25 mouse cellular contexts compared by ENCODE assay signal in the genomic region with DNA sequence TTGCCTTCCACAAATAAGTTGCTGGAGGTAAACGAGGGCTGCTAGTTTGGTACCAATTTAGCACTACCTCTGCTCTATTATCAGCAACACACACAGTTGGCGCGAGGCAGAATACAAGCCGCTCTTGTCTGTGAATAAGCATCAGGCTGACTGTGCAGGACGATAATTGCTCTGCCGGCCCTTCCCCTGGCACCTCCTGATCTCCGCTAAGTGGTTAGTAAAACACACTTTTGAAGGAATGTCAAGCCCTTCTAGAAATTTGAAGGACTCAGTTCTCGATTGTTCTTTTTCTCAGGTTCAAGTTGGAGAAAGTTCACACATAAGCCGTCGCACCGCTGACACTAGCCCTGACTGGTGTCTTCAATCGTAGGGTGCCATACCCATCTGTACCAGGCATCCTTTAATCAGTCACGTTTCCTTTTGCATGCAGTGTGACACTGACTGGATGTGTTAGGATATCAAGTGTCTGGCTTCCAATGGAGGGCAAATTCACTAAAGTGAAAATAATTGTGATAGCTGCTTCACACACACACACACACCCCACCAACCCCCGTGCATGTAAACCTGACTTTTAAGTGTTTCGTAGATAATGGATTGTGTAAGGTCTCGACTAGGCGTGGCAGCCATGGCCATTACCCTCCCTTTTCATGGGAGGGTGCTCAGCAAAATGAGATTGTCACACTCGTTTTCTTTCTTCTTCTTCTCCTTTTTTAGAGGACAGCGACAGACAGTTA.
DNase-seq lines count a peak whose midpoint lies in the region; ATAC-seq and TF ChIP-seq lines count a peak whose summit lies in the region.
"Had no signal": no experiment of that assay in that cellular context is flagged by ENCODE, and none has a peak within 500 bp of the region (broad histone marks: within the 10 kb centered on the region; RNA-seq: fewer than 3 reads in every experiment).

No protein-coding gene starts in this region.

- TF ChIP-seq CTCF in heart, adult 2 months (IDR thresholded peaks at IDR 0.05) = no peak
- TF ChIP-seq CTCF in G1E (IDR thresholded peaks at IDR 0.05; ENCODE audit: low read depth, low read length) = no peak
- TF ChIP-seq CTCF in lung, adult 2 months (IDR thresholded peaks at IDR 0.05; ENCODE audit: insufficient read depth, low read length) = no peak

- H3K4me3 ChIP-seq in heart, embryonic 13.5 days = no peak overlapping the region
- H3K4me3 ChIP-seq in heart, adult 2 months = no peak overlapping the region
- peak overlapping the region; percentile 5; the same call in 1 of the 2 replicates for H3K4me3 ChIP-seq in G1E (ENCODE audit: low read depth, low read length)
- H3K4me3 ChIP-seq in liver, embryonic 15.5 days (replicated peaks) = no peak overlapping the region
- H3K4me3 ChIP-seq in lung, adult 2 months (replicated peaks; ENCODE audit: extremely low read depth, low read depth, low read length) = no peak overlapping the region
- H3K4me3 ChIP-seq: embryonic facial prominence, embryonic 13.5 days; erythroblast, embryonic 14.5 days; forebrain, embryonic 15.5 days; heart, embryonic 15.5 days; hindbrain, embryonic 13.5 days; limb, embryonic 10.5 days; midbrain, embryonic 12.5 days; neural tube, embryonic 12.5 days; stomach, embryonic 15.5 days had no signal

- no peak overlapping the region for H3K9ac ChIP-seq in heart, embryonic 13.5 days
- no peak overlapping the region for H3K9ac ChIP-seq in heart, adult 2 months (ENCODE audit: low read depth, low read length)
- no peak overlapping the region for H3K9ac ChIP-seq in liver, embryonic 15.5 days
- H3K9ac ChIP-seq: embryonic facial prominence, embryonic 13.5 days; forebrain, embryonic 15.5 days; heart, embryonic 15.5 days; hindbrain, embryonic 13.5 days; midbrain, embryonic 12.5 days; neural tube, embryonic 12.5 days; stomach, embryonic 15.5 days had no signal

- ATAC-seq in heart, embryonic 13.5 days (ENCODE audit: extremely low read depth, insufficient number of reproducible peaks, low FRiP score, low TSS enrichment) = no peak
- no peak for ATAC-seq in G1E (ENCODE audit: extremely low read depth, insufficient number of reproducible peaks, low FRiP score, poor library complexity, severe bottlenecking)
- peak; percentile 65 for ATAC-seq in liver, embryonic 15.5 days (ENCODE audit: insufficient read depth)
- no peak for ATAC-seq in frontal cortex, adult (ENCODE audit: low TSS enrichment)
- ATAC-seq: forebrain, embryonic 15.5 days had no signal

- intact Hi-C loops in heart, adult 2 months (cut with DNase I) = no loop called here

- H3K79me2 ChIP-seq in heart, adult 2 months (replicated peaks; ENCODE audit: control insufficient read depth, insufficient read depth, low read length) = no peaks in the 10 kb centered on the region

- no peaks in the 10 kb centered on the region for H3K27me3 ChIP-seq in heart, embryonic 13.5 days (replicated peaks)
- no peaks in the 10 kb centered on the region for H3K27me3 ChIP-seq in heart, adult 2 months (ENCODE audit: control insufficient read depth, insufficient read depth, low read length)
- no peaks in the 10 kb centered on the region; the same call in 1 of the 2 replicates for H3K27me3 ChIP-seq in G1E (ENCODE audit: insufficient read depth, low read length)
- H3K27me3 ChIP-seq in liver, embryonic 15.5 days = no peaks in the 10 kb centered on the region
- H3K27me3 ChIP-seq: heart, embryonic 15.5 days; neural tube, embryonic 12.5 days; stomach, embryonic 15.5 days had no signal

- H3K27ac ChIP-seq in heart, embryonic 13.5 days (replicated peaks) = no peak overlapping the region
- no peak overlapping the region for H3K27ac ChIP-seq in heart, adult 2 months
- H3K27ac ChIP-seq in liver, embryonic 15.5 days (replicated peaks) = no peak overlapping the region
- H3K27ac ChIP-seq: embryonic facial prominence, embryonic 13.5 days; forebrain, embryonic 15.5 days; heart, embryonic 15.5 days; hindbrain, embryonic 13.5 days; limb, embryonic 10.5 days; midbrain, embryonic 12.5 days; neural tube, embryonic 12.5 days; stomach, embryonic 15.5 days had no signal

- TF ChIP-seq POLR2A in heart, adult 2 months (IDR thresholded peaks at IDR 0.05; ENCODE audit: insufficient read depth, low read depth, low read length) = no peak
- no peak for TF ChIP-seq POLR2A in lung, adult 2 months (IDR thresholded peaks at IDR 0.05; ENCODE audit: borderline replicate concordance, extremely low read depth, low read depth, low read length)

- WGBS in heart, embryonic 13.5 days = 64% methylated on average over 19 of the region's 19 CpGs
- WGBS in heart, adult 2 months = 66% methylated on average over 19 of the region's 19 CpGs
- 59% methylated on average over 19 of the region's 19 CpGs for WGBS in liver, embryonic 15.5 days (ENCODE audit: insufficient replicate concordance)
- 69% methylated on average over 19 of the region's 19 CpGs for whole genome bisulfite sequencing in lung, adult 2 months

- DNase-seq in heart, adult 2 months = no peak
- DNase-seq in G1E (ENCODE audit: low spot score) = no peak
- DNase-seq in Muller cell, postnatal 12 days (ENCODE audit: inconsistent ontology term) = peak; percentile 35
- DNase-seq in lung, adult 2 months = no peak
- DNase-seq in gastrocnemius, adult 8-10 months (ENCODE audit: low spot score in 2 of 2) = no peak
- DNase-seq: cerebellum, adult 18-20 months; cerebellum, postnatal 14 days; gastrocnemius, postnatal 25 days; heart, postnatal 36 days; kidney, adult 18-20 months; lung, postnatal 10 days; right cerebral cortex, adult 18-20 months; thymus, postnatal 25 days had no signal

- no peaks in the 10 kb centered on the region for H3K9me3 ChIP-seq in heart, embryonic 13.5 days
- no peaks in the 10 kb centered on the region for H3K9me3 ChIP-seq in G1E (replicated peaks)
- H3K9me3 ChIP-seq in liver, embryonic 15.5 days (replicated peaks) = no peaks in the 10 kb centered on the region
- H3K9me3 ChIP-seq: embryonic facial prominence, embryonic 13.5 days; forebrain, embryonic 15.5 days; heart, embryonic 15.5 days; hindbrain, embryonic 13.5 days; limb, embryonic 10.5 days; midbrain, embryonic 12.5 days; neural tube, embryonic 12.5 days; stomach, embryonic 15.5 days had no signal

- H3K36me3 ChIP-seq in heart, embryonic 13.5 days = no peaks in the 10 kb centered on the region
- H3K36me3 ChIP-seq in heart, adult 2 months (ENCODE audit: control insufficient read depth, insufficient read depth, low read length) = no peaks in the 10 kb centered on the region
- H3K36me3 ChIP-seq in G1E (replicated peaks) = no peaks in the 10 kb centered on the region
- H3K36me3 ChIP-seq in liver, embryonic 15.5 days (replicated peaks) = no peaks in the 10 kb centered on the region
- H3K36me3 ChIP-seq: embryonic facial prominence, embryonic 13.5 days; forebrain, embryonic 15.5 days; heart, embryonic 15.5 days; hindbrain, embryonic 13.5 days; limb, embryonic 10.5 days; midbrain, embryonic 12.5 days; neural tube, embryonic 12.5 days; stomach, embryonic 15.5 days had no signal

- 0 out of 2 replicates have a peak overlapping the region, but pooled peaks have one; percentile 34 for H3K4me2 ChIP-seq in heart, embryonic 13.5 days
- H3K4me2 ChIP-seq in liver, embryonic 15.5 days = peak overlapping the region; percentile 15; the same call in 1 of the 2 replicates
- H3K4me2 ChIP-seq: forebrain, embryonic 15.5 days; hindbrain, embryonic 13.5 days; midbrain, embryonic 12.5 days; neural tube, embryonic 12.5 days; stomach, embryonic 15.5 days had no signal

- peaks cover 45% of the 10 kb centered on the region for H3K4me1 ChIP-seq in heart, embryonic 13.5 days
- H3K4me1 ChIP-seq in heart, adult 2 months (ENCODE audit: control insufficient read depth, insufficient read depth, low read length) = no peaks in the 10 kb centered on the region; the same call in 1 of the 2 replicates
- peaks cover 38% of the 10 kb centered on the region for H3K4me1 ChIP-seq in G1E (ENCODE audit: insufficient read depth, low read depth, low read length)
- no peaks in the 10 kb centered on the region for H3K4me1 ChIP-seq in liver, embryonic 15.5 days (replicated peaks)
- no peaks in the 10 kb centered on the region for H3K4me1 ChIP-seq in lung, adult 2 months (ENCODE audit: control insufficient read depth, insufficient read depth, low read length)
- H3K4me1 ChIP-seq: limb, embryonic 10.5 days; neural tube, embryonic 12.5 days had no signal

- TF ChIP-seq EP300 in heart, adult 2 months (IDR thresholded peaks at IDR 0.05; ENCODE audit: insufficient read depth, low read depth, low read length) = no peak
